Mouse (Mus musculus) midbrain, embryonic 16.5 days (tissue): ENCODE data around the gene Cc2d1a. TPM values are rescaled to one million over a fixed set of nuclear protein-coding genes. Genes with fewer than 3 reads are reported as not detected.
A peak's percentile ranks its signal among the peaks of the same experiment; 100 is the strongest.

Experiments used
- ATAC-seq: fragments of 200-750 bp; cut with Nextera tagmentation; 2 replicates; pipeline ENCODE4 v1.8.0; 2017; ENCODE audit warnings: moderate TSS enrichment
- H3K27ac ChIP-seq: fragments of 300-500 bp; sonication (generic); 2 replicates; pipeline ENCODE4 v1.5.1; 2014; ENCODE audit warnings: mild to moderate bottlenecking, low read length, mixed read lengths
- H3K27me3 ChIP-seq: fragments of 300-500 bp; sonication (generic); 2 replicates; pipeline ENCODE4 v1.6.1; 2014; ENCODE audit warnings: low read depth, low read length, mixed read lengths; ENCODE audit not compliant: control insufficient read depth, insufficient read depth
- H3K36me3 ChIP-seq: fragments of 300-500 bp; sonication (generic); 2 replicates; pipeline ENCODE4 v1.6.1; 2014; ENCODE audit warnings: mild to moderate bottlenecking, low read length, moderate library complexity, mixed read lengths; ENCODE audit not compliant: control insufficient read depth, insufficient read depth
- H3K4me1 ChIP-seq: fragments of 300-500 bp; sonication (generic); 2 replicates; pipeline ENCODE4 v1.6.1; 2014; ENCODE audit warnings: mild to moderate bottlenecking, low read length, mixed read lengths; ENCODE audit not compliant: control insufficient read depth, insufficient read depth
- H3K4me2 ChIP-seq: fragments of 300-500 bp; sonication (generic); 2 replicates; pipeline ENCODE4 v1.6.1; 2014; ENCODE audit warnings: mild to moderate bottlenecking, low read length, mixed read lengths
- H3K4me3 ChIP-seq: fragments of 300-500 bp; sonication (generic); 2 replicates; pipeline ENCODE4 v1.5.1; 2014; ENCODE audit warnings: low read depth, mild to moderate bottlenecking, low read length, moderate library complexity, mixed read lengths
- H3K9ac ChIP-seq: fragments of 300-500 bp; sonication (generic); 2 replicates; pipeline ENCODE4 v1.6.1; 2014; ENCODE audit warnings: low read depth, low read length, mixed read lengths
- H3K9me3 ChIP-seq: fragments of 300-500 bp; sonication (generic); replicated peaks from 2 replicates; pipeline ENCODE4 v1.6.1; 2014; ENCODE audit warnings: mild to moderate bottlenecking, low read length, mixed read lengths; ENCODE audit not compliant: control insufficient read depth, poor library complexity, severe bottlenecking
- WGBS: fragments of 180-500 bp; shearing (Covaris S2); extraction: QIAGEN DNeasy Blood & Tissue Kit; methylation state at CpG from one replicate; pipeline ENCODE4 v1.1.7; 2014; 5-methylcytosine and 5-hydroxymethylcytosine counted together
- polyA plus RNA-seq: library from polyadenylated mRNA; unstranded; fragments of >200 nt; fragmentation: Nextera tagmentation; extraction: Ambion mirVana; gene quantifications from 2 replicates; pipeline ENCODE4 v1.2.1, GENCODE M21; 2015

The Cc2d1a gene
- polyA plus RNA-seq, 1 experiment from 2014 or later = 64.8 TPM

DNA sequence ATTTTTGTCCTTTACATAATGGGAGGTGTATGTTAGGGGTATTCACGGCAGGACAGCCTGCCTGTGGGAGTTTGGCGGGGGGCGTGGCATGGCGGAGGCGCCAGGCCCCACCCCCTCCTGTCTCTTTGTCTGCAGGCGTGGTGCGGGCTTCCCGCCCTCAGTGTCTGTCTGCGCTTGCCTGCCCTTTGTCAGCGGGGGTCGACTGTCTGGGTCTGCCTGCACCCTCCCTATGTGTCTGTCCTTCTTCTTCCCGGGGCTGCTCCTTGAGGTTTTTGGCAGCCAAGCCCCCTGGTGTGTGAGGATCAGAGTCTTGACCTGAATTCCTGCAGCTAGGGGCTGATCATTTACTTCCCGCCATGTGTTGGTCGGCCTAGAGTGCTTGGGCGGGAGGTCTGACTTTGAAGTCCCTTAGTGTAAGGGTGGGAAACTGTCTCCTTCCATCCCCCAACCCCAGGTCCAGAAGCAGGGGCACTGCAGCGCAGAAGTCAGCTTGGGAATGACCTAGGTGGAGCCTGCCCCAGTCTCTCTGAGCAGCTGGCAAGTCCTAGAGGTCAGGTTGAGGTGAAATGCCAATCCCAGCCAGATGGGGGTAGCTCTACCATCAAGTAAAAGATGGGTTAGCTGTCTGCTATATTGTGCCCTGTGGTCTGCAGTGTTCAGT, 32.9 kb upstream of the Cc2d1a start:
- no peaks in the 10 kb centered on the region for H3K36me3 ChIP-seq
- H3K4me3 ChIP-seq = peak overlapping the region; percentile 24
- 1% methylated on average over 16 of the region's 16 CpGs for WGBS
- peak overlapping the region; percentile 76 for H3K27ac ChIP-seq
- peak overlapping the region; percentile 62 for H3K9ac ChIP-seq
- peak; percentile 32 for ATAC-seq
- no peaks in the 10 kb centered on the region for H3K9me3 ChIP-seq
- peak overlapping the region; percentile 60 for H3K4me2 ChIP-seq
- peaks cover 51% of the 10 kb centered on the region for H3K4me1 ChIP-seq
- H3K27me3 ChIP-seq = no peaks in the 10 kb centered on the region

DNA sequence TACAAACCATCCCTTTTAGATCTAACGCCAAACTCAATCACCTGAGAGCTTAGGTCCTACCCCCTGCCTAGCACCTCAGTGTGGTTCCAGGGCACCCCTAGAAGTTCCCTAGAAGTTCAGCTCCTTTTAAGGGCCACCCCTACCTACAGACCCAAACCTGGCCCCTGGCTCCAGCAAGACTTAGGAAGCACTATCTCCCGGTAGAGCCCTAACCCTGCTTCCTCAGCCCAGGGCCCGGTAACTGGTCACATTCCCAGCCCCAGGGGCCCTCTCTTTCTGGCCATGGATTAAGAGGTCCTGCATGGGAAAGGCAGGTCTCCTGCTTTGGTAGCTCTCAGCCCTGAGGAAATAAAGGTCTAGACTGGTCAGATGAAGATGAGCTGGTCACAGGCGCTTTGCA, 32.2 kb upstream of the Cc2d1a start:
- H3K27me3 ChIP-seq = no peaks in the 10 kb centered on the region
- peak overlapping the region; percentile 24 for H3K4me3 ChIP-seq
- 8% methylated on average over 4 of the region's 4 CpGs for WGBS
- H3K36me3 ChIP-seq = peaks cover 3% of the 10 kb centered on the region; the same call in 1 of the 2 replicates
- peaks cover 51% of the 10 kb centered on the region for H3K4me1 ChIP-seq
- H3K4me2 ChIP-seq = peak overlapping the region; percentile 60
- peak overlapping the region; percentile 76 for H3K27ac ChIP-seq
- H3K9me3 ChIP-seq = no peaks in the 10 kb centered on the region
- H3K9ac ChIP-seq = peak overlapping the region; percentile 62; the same call in 1 of the 2 replicates
- ATAC-seq = no peak

- Histone ChIP-seq H3K27me3 (no peaks in the 10 kb centered on the region), H3K27ac (no peak overlapping the region), H3K4me2 (no peak overlapping the region), H3K4me1 (peaks cover 42% of the 10 kb centered on the region), H3K36me3 (peaks cover 8% of the 10 kb centered on the region; the same call in 1 of the 2 replicates), H3K9ac (no peak overlapping the region), H3K9me3 (no peaks in the 10 kb centered on the region), H3K4me3 (no peak overlapping the region)
- WGBS = 76% methylated on average over 8 of the region's 8 CpGs
- ATAC-seq = no peak
These were observed 30.9 kb upstream of the Cc2d1a start for GRCm38 (mm10) chr8:84178592-84178991.

DNA sequence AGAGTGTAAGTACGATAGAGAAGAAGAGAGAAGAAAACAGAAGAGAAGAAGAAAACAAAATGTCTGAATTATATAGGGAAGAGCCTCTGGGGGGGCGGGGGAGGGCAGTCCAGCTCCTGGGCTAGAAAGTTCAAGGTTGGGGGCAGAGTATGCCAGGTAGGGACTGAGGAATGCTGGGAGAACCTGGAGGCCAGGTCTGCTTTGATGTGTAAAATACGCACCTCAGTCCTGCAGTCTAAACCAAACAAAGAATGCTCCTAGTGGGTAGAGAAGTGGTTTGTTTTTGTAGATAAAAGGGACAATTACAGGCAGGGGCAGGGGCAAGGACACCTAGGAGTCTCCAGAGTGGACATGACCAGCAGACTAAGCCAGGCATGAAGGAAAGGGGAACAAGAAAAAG, 29.7 kb upstream of the Cc2d1a start:
- Histone ChIP-seq H3K9me3 (no peaks in the 10 kb centered on the region), H3K27ac (no peak overlapping the region), H3K36me3 (peaks cover 12% of the 10 kb centered on the region; the same call in 1 of the 2 replicates), H3K9ac (no peak overlapping the region), H3K27me3 (no peaks in the 10 kb centered on the region), H3K4me2 (no peak overlapping the region), H3K4me1 (peaks cover 37% of the 10 kb centered on the region), H3K4me3 (no peak overlapping the region)
- no peak for ATAC-seq
- 93% methylated on average over 3 of the region's 3 CpGs for WGBS

DNA sequence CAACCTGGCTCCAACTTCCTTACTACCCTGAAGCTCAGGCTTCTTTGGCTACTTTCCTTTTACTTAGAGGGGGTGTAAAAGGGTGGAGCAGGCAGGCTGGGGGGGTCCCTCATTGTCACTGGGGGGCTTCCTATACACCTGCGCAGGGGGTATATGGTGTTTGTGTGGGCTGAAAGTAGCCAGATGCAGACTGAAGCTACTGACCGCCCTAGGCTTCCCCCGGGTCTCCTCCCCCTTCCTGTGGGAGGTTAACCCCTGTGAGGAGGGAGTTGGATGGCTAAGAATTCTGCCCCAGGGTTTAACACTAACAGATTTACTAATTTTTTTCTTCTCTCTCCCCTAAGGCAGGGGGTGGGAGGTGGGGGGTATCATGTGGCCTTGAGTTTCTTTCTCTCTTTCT, 28.8 kb upstream of the Cc2d1a start:
- no peaks in the 10 kb centered on the region for H3K27me3 ChIP-seq
- 54% methylated on average over 3 of the region's 3 CpGs for WGBS

DNA sequence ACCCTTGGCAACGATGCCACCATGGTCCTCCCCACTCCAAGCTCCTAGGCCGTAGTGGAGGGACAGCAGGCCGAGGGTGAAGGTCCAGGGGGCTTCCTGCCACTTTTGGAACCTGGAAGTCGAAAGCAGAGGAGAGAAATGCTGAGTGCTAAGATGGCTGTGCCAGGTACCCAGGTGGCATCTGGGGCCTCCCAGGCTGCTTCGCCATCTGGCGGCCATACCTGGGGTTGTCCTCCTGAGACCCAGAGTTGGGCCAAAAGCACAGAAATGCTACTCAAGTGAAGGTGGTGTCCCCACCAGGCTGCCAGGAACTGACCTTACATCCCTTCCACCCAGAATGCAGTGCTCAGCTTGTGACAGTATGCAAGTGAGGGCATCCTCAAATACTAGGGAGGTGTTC, 26.1 kb upstream of the Cc2d1a start:
- WGBS = 86% methylated on average over 6 of the region's 6 CpGs
- no peak overlapping the region for H3K4me2 ChIP-seq
- H3K9ac ChIP-seq = no peak overlapping the region
- no peaks in the 10 kb centered on the region for H3K27me3 ChIP-seq
- ATAC-seq = no peak
- H3K27ac ChIP-seq = no peak overlapping the region
- no peaks in the 10 kb centered on the region for H3K9me3 ChIP-seq
- no peak overlapping the region for H3K4me3 ChIP-seq
- peaks cover 5% of the 10 kb centered on the region for H3K4me1 ChIP-seq
- peaks cover 12% of the 10 kb centered on the region for H3K36me3 ChIP-seq

More for the DNA sequence above, 28.8 kb upstream of the Cc2d1a start:
- ATAC-seq = no peak
- Histone ChIP-seq H3K4me2 (no peak overlapping the region), H3K9me3 (no peaks in the 10 kb centered on the region), H3K27ac (no peak overlapping the region), H3K9ac (no peak overlapping the region), H3K36me3 (peaks cover 12% of the 10 kb centered on the region; the same call in 1 of the 2 replicates), H3K4me1 (peaks cover 32% of the 10 kb centered on the region), H3K4me3 (no peak overlapping the region)

DNA sequence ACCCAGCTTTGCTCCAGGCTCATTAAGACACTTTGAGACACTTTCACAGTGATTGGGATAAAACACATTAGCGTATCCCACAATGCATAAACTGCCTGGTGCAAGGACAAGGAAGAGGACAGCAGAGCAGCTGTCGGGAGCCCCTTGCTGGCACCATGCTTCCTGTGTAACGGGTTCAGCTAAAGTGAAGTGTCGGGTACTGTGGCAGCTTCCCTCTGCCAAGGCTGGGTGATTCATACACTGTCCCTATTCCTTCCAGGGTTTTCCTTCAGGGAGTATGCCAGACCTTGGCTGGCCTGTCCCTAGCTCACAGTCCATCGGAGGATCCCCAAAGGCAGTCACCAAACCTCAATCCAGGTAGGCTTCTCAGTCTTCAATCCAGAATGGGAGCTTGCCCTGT, 22.4 kb upstream of the Cc2d1a start:
- 96% methylated on average over 5 of the region's 5 CpGs for WGBS
- no peaks in the 10 kb centered on the region for H3K9me3 ChIP-seq

DNA sequence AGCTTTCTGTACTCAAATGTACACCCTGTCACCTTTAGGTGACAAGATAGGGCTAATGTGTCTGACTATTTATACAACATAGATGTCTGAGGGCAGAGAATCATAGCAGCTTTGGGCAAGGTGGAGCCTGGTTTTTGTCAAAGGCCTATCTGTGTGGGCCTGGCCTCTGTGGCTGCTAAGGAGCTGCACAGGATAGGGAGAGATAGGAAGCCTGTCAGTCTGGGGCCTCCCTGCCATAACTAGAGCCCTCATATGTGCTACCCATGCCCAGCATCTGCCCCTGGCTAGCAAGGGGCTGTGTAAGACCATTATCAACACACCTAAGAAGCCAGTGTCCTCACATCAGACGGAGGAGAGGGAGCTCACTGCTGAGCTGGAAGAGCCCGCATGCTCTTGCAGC, 20.0 kb upstream of the Cc2d1a start:
- Histone ChIP-seq H3K4me3 (no peak overlapping the region), H3K27ac (no peak overlapping the region), H3K4me2 (no peak overlapping the region), H3K36me3 (peaks cover 2% of the 10 kb centered on the region), H3K4me1 (no peaks in the 10 kb centered on the region), H3K9ac (no peak overlapping the region; the same call in 1 of the 2 replicates), H3K9me3 (no peaks in the 10 kb centered on the region), H3K27me3 (no peaks in the 10 kb centered on the region)
- ATAC-seq = no peak
- WGBS = 89% methylated on average over 2 of the region's 2 CpGs

More for the DNA sequence above, 22.4 kb upstream of the Cc2d1a start:
- Histone ChIP-seq H3K27ac (no peak overlapping the region), H3K4me2 (no peak overlapping the region), H3K9ac (no peak overlapping the region), H3K27me3 (no peaks in the 10 kb centered on the region), H3K4me3 (no peak overlapping the region), H3K36me3 (peaks cover 10% of the 10 kb centered on the region), H3K4me1 (no peaks in the 10 kb centered on the region)
- ATAC-seq = no peak

DNA sequence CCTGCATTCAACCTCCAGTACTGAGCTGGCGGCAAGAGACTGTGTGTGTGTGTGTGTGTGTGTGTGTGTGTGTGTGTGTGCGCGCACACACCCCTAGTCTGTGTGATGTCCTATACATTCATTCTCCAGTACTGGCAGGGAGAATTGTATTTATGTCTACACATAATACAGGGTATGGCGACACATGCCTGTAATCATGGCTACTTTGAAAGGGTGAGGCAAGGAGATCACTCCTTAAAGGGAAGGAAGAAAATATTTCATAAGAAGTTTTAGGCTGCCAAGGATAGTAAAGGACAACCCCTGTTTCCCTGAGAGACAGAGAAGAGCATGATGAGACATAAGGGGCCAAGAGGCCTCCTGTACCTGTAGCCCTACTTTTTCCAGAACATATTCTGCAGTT, 9.9 kb upstream of the Cc2d1a start:
- Histone ChIP-seq H3K9ac (no peak overlapping the region), H3K27ac (no peak overlapping the region), H3K9me3 (no peaks in the 10 kb centered on the region), H3K4me2 (no peak overlapping the region), H3K36me3 (0 out of 2 replicates have a peak, but pooled peaks cover 2% of the 10 kb centered on the region), H3K4me3 (no peak overlapping the region), H3K27me3 (no peaks in the 10 kb centered on the region), H3K4me1 (no peaks in the 10 kb centered on the region)
- ATAC-seq = no peak
- 91% methylated on average over 4 of the region's 4 CpGs for WGBS
